Mouse (Mus musculus) urinary bladder, postnatal 10 days (tissue): Measurements from ENCODE around the gene Il16.
"Not testable (repeated sequence)": the region's sequence is repeated elsewhere in the genome, so short reads cannot be mapped to it uniquely, and the experiment has no call there.

Source experiments
- DNase-seq: peaks from one replicate; pipeline ENCODE4 v3.0.0; 2022; ENCODE audit warnings: low spot score

Il16 gene

DNA sequence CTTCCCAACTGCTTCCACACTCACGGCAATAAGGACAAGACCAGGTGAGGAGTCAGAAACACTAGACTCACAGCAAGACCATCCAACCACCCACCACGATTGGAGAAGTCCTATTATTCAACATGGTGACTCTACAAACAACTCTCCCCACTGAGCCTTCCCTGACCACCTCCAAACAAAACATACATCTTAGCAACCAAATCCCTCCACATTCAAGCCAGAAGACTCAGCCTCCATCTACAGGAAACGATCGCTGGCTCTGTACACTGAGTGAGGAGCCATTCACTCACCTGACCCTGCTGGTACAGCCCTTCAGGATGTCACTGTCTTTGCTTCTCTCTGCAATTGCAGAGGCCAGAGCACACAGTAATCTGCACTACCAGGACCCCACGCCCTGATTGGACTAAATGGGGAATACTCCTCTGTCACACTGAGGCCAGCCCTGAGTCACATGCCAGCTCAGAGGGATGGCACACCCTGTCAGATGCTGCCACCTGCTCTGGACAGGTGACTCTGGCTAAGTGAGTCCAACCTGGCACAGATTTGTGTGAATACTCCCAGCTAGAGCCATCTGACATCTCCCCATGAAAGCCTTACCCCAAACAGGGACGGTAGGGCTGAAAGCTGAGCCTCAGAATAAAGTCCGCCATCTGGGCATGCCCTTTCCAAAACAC, 10.3 kb downstream of the Il16 start:
- no peak for DNase-seq

DNA sequence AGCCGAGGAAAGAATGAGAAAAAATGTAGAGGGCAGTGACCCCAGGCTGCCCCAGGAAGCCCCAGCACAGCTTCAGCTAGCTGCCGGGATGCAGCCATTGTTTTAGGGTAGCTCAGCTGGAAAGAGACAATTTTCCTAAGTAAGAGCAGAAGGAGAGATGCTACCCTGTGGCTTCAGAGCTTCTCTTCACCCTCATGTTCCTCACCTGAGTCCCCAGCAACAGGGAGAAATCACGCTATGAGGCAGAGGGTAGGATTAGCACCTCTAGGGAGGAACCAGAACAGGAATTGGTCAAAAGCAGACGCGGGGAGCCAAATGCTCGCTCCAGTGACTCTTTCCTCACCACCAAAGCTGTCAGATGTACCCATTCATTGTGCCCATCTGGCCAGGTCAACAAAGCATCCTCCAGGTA, 10.8 kb downstream of the Il16 start:
- DNase-seq = no peak

GRCm38 (mm10) chr7:83734246-83734645, 11.3 kb downstream of the Il16 start:
- DNase-seq = no peak

GRCm38 (mm10) chr7:83732781-83733180, 12.7 kb downstream of the Il16 start:
- DNase-seq = no peak

DNA sequence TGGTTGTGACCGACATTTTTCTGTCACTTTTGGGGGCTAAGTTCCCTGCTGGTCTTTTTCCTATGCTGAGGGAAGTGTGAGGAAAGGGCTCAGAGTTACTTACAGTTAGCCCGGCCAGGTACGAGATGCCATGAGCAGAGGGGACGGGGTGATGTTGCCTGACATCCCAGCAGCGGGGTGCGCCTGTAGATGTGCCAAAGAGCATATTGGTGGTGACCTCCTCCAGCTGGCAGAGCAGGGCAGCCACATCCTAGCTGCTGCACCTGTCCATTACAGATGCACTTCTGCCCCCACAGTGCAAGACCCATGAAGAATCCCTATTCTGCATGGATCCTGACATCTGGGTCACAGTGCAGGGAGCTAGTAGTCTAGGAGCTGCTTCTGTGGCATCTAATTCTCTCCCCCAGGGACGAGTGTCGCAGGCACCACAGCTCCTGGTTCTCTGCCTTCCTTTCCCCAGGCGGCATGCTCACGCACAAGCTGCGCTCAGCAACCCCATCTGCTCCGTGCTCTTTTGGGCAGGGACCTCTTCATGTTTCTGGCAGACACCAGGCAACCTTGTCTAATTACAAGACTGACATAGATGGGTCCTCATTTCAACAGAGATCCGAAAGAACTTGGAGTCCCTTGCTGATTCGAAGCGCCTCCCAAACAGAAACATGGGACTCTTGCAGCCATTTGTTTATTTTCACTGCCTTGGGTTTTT, 13.4 kb downstream of the Il16 start:
- DNase-seq = no peak

DNA sequence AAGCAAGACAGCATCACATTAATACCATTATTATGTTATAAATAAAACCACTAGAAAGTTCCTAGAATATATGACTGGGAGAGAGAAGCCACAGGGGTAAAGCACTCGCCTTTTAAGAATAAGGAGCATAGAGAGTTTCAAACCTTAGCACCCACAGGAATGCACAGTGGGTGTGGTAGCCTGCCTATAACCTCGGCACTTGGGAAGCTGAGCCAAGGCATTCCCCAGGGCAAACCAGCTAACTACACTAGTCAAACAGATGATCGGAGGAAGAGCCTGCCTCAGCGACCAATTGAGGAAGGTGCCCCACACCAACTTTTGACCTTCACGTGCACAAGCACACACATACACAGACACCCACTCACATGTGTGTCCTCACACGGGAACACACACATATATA, 14.2 kb downstream of the Il16 start:
- DNase-seq = no peak

DNA sequence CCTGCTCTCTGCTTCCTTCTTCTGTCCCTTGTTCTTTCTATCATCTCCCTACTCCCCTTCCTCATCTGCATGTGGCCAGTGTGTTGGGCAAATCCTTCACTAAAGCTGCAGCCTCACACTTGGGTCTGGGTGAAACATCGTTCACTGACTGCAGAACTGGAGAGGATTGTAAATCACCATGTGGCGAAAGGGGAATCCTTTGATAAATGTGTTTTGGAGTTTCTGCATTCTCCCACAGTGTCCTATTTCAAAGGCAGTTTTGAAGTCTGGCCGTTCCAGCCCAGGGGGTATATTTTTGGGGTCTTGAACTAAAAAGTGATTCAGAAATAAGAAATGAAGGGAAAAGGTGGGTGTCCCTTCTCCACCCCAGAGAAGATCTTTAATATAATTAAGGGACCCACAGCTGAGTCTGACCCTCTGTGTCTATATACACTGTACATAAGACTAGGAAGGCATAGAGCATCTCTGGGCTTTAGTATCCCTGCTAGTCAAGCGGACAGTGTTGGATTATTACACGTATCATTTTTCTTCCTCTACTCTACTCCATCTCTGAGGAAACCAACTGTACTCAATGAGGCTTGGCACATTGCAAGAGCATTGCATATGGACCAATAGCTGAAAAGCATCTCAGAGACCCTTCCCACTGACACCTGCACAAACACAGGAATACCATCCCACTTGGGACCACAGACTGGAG, 18.4 kb downstream of the Il16 start:
- DNase-seq = no peak

DNA sequence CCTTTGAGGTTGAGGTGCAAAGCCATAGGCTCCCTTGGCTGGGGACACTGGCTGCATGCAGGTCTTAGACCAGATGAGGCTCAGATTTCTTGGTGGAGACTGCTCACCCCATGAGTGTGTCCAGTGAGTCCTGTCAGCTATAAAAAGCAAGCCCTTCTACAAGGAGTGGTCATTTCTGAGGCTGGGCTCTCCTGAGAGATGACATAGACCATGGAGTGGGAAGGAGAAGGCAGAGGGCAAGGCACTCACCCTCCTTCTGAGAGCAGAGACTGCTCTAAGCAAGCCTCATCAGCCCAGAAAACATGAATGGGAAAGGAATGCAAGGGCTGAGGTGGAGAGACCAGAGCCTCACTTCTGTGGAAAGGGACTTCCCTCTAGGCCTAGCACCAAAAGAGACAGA, 19.7 kb downstream of the Il16 start:
- no peak for DNase-seq

- no peak for DNase-seq
Observed at GRCm38 (mm10) chr7:83724541-83724940, 21.0 kb downstream of the Il16 start.

GRCm38 (mm10) chr7:83723954-83724353, 21.6 kb downstream of the Il16 start:
- no peak for DNase-seq

DNA sequence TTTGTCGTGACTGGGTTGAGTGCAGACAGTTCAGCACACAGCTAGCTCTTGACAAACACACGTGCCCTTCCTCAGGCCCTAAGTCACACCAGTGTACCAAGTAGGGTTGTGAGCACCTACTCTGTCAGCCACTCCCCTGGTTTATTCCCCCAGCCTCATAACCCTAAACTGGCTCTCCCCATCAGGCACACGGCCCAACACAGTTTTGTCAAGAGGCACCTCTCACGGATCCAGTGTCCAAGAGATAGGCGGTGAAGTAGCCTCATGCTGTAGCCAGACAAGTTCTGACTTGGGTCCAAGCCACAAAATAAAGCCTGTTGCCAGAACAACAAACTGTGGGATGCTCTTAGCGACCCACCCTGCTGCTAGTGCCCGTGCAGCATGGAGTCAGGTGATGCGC, 22.3 kb downstream of the Il16 start:
- no peak for DNase-seq

DNA sequence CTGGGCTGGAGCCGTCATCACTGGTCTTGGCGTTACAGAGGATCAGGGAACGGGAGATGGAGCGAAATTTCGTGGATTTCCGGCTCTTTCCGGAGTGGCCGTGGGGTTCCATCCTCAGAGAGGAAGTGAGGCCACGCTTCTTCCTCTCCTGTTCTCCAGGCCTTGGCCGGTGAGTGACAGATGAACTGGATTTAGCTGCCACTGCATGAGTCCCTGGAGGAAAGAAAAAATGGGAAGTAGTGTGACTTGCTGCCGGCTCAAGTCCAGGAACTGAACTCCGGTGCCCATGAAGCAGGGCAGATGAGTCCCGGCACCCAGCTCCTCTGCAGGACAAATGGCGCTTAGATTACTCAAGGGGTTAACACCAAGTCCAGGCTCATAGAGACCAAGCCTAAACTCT, 23.0 kb downstream of the Il16 start:
- DNase-seq = no peak

- no peak for DNase-seq
Observed at GRCm38 (mm10) chr7:83720231-83720630, 25.3 kb downstream of the Il16 start.

GRCm38 (mm10) chr7:83717021-83717725, 28.4 kb downstream of the Il16 start:
- DNase-seq = no peak

- no peak for DNase-seq
Observed at GRCm38 (mm10) chr7:83713639-83714038, 31.9 kb downstream of the Il16 start.

GRCm38 (mm10) chr7:83711676-83712259, 33.8 kb downstream of the Il16 start:
- not testable (repeated sequence) for DNase-seq

DNA sequence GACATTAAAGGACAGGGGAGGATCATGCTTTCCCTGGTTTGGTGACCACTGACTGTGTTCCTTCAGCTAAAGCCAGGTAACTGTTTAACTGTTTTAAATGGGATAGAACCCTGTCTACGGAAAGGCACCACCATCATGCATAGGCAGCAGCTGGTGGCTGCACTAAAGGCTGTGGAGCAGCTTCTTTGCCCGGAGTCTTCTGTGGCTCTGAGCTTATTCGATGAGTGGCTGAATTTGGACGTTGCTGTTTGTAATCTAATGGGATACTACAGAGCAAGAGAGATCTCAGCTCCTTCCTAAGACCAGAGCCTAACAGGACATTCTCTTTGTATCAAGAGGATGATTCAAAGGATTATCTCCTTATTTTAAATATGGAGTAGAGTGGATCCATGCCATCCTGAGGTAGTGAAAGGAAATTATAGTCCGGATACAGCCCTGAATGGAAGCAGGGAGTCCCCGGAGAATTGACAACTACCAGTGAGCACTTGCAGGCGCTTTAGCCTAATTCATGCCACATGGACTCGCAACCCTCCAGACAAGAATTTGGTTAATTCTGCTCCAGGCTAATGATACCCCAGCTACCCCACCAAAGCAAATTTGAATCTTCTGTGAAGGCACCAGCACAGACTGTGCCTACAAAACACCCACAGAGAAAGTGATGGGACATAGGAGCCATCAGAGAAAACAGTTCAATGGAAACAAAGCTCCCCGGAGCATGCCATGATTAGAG, 42.3 kb downstream of the Il16 start:
- DNase-seq = no peak

DNA sequence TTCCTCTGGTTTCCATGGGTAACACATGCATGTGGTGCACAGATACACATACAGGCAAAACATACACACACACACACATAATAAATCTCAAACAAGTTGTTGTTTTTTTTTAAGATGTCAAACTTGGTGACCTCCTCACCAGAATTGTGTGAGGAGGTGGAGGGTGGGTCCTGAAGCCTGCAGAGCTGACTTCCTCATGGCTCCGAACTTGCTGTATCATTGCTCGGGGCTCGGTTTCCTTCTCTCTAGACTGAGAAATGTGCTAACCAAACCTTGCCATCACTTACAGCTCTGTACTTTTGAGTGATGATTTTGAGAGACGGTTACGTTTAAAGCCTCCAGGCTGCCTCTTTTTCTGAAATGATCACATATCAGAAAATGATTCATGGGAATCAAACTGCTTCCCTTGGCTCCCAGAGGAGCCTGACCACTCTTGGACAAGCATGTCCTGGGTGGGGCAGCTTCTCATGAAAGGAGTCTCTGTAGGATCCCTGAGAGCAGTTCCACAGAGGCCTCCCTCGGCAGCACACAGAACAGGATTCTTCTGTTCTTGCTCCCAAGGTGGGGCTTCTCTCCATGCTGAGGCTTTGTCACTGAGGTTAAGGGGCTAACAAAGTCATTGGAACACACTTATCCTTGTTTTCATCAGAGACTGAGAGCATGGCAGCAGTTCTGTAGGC, 46.3 kb downstream of the Il16 start:
- DNase-seq = no peak

DNA sequence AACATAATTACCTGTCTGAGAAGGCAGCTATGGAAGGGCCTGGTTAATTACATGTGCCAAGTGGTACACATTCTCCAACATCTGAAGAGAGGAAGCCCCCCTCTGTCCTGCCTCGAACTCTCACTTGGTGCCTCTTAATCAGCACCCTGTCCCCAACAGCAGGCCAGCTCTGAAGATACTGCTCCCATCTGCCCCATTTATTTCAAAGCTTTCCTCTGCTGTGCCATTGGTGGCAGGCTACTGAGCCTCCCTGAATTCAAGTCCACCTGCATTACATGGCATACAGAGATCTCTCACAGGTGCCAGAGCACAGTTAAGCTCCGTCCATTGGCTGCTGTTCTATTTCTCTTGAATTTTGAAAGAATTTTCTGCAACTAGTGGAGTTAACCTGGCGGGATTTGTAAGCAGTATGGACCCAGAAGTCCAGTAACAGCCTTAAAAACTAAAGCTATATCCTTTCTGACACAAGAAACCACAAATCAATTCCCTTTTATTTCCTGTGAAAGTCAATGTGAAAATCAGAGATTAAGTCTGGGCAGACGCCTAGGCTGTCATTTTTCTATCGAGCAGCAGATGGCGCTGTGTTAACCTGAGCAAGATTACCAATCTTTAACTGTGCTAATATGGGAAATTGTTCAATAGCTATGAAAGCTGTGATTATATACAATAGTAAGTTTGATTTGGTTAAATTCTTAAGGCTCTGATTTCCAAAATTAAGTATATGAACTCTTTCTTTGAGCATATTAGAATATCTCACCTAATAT, 49.9 kb downstream of the Il16 start:
- no peak for DNase-seq

DNA sequence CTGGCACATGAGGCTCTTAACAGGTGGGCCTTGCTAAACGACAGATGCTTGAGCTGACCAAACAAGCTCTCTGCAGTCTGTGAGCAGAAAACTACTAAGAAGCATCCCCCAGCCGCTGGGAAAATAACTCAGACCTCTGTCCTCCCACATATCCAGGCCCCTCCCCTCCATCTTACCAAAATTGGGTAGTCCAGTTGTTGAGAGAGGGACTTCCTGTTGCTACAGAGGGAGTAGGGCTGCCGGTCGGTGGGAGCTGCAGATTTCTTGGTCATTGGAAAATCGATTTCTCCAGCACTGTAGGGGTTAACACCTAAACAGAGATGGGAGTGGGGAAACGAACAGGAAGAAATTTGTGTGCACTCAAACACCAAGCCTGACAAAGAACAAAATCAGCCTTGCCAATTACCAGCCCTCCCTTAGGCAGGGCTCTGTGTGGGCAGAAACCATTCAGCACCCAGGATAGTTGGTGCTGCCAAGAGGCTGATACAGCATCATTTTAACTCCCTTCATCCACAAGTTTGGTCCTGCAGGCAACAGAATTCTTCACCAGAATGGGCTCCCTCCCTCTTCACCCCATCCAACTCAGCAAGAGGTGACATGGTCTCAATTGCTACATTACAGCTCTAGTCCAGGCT, 62.8 kb downstream of the Il16 start:
- DNase-seq = no peak
